ENCODE assay signal across 20 mouse cellular contexts in the genomic region with DNA sequence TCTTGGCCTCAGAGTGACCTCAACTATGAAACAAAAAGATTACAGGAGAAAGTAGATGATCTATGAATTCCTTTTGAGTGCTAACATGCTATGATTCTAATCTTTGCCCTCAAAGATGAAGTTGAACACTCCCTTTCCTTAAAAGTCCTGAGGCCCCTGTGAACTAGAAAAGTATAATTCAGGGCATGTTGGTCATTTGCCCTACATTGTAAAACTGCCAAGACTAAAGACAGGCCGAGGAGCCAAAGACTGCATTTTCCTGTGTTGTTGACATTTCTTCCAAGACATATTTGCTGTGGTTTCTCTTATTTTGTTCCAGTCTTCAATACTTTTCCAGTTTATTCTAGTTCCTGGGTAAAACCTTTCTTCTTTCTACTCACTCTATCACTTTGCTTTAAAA.
"Had no signal": no experiment of that assay in that cellular context is flagged by ENCODE, and none has a peak within 500 bp of the region (broad histone marks: within the 10 kb centered on the region; RNA-seq: fewer than 3 reads in every experiment).

No protein-coding gene starts in this region.

- H3K27me3 ChIP-seq: megakaryocyte, embryonic 14.5 days; midbrain, embryonic 13.5 days; midbrain, embryonic 15.5 days; neural tube, embryonic 13.5 days; neural tube, embryonic 15.5 days had no signal

- H3K27ac ChIP-seq: macrophage; midbrain, embryonic 13.5 days; midbrain, embryonic 15.5 days; neural tube, embryonic 13.5 days; neural tube, embryonic 15.5 days had no signal

- H3K4me3 ChIP-seq: megakaryocyte, embryonic 14.5 days; midbrain, embryonic 13.5 days; midbrain, embryonic 15.5 days; myocyte; neural tube, embryonic 13.5 days; neural tube, embryonic 15.5 days had no signal

- H3K4me1 ChIP-seq: megakaryocyte, embryonic 14.5 days; midbrain, embryonic 13.5 days; midbrain, embryonic 15.5 days; neural tube, embryonic 13.5 days; neural tube, embryonic 15.5 days had no signal

- H3K9ac ChIP-seq: liver, postnatal 0 days; midbrain, embryonic 13.5 days; midbrain, embryonic 15.5 days; neural tube, embryonic 13.5 days; neural tube, embryonic 15.5 days had no signal

- H3K9me3 ChIP-seq: megakaryocyte, embryonic 14.5 days; midbrain, embryonic 13.5 days; midbrain, embryonic 15.5 days; neural tube, embryonic 13.5 days; neural tube, embryonic 15.5 days had no signal

- H3K4me2 ChIP-seq: midbrain, embryonic 11.5 days; midbrain, embryonic 13.5 days; midbrain, embryonic 15.5 days; neural tube, embryonic 13.5 days; neural tube, embryonic 15.5 days had no signal

- DNase-seq: liver, postnatal 0 days; lung, adult 2 months; lung, postnatal 14 days; lung, postnatal 36 days; retina, postnatal 1 day; right cerebral cortex, adult 18-20 months; right cerebral cortex, postnatal 25 days; right cerebral cortex, postnatal 4 days; spleen, adult 18-20 months; thymus, adult 18-20 months; thymus, postnatal 14 days; thymus, postnatal 36 days had no signal

- H3K36me3 ChIP-seq: midbrain, embryonic 13.5 days; midbrain, embryonic 15.5 days; neural tube, embryonic 13.5 days; neural tube, embryonic 15.5 days had no signal

- ATAC-seq: liver, postnatal 0 days; midbrain, embryonic 13.5 days; midbrain, embryonic 15.5 days had no signal
